Mouse (Mus musculus) limb, embryonic 11.5 days (tissue): Measurements from ENCODE around the gene Gsta4. TPM values are rescaled to one million over a fixed set of nuclear protein-coding genes. Genes with fewer than 3 reads are reported as not detected.

ENCODE experiments used
- ATAC-seq: fragments of 200-750 bp; cut with Nextera tagmentation; 2 replicates; pipeline ENCODE4 v1.8.0; 2017; ENCODE audit warnings: low read depth; ENCODE audit not compliant: insufficient number of reproducible peaks, low FRiP score, low TSS enrichment
- DNase-seq: peaks from one replicate; pipeline ENCODE4 v3.0.0-alpha.2; 2015; ENCODE audit warnings: low spot score
- H3K27ac ChIP-seq: fragments of 300-500 bp; sonication (generic); replicated peaks from 2 replicates; pipeline ENCODE4 v1.5.1; 2014; ENCODE audit warnings: low read depth, mild to moderate bottlenecking, low read length
- H3K27me3 ChIP-seq: fragments of 300-500 bp; sonication (generic); 2 replicates; pipeline ENCODE4 v1.6.1; 2014; ENCODE audit warnings: mild to moderate bottlenecking, low read length, mixed read lengths; ENCODE audit not compliant: control insufficient read depth, insufficient read depth
- H3K36me3 ChIP-seq: fragments of 300-500 bp; sonication (generic); 2 replicates; pipeline ENCODE4 v1.6.1; 2014; ENCODE audit warnings: mild to moderate bottlenecking, low read length, moderate library complexity, mixed read lengths; ENCODE audit not compliant: control insufficient read depth, insufficient read depth
- H3K4me1 ChIP-seq: fragments of 300-500 bp; sonication (generic); 2 replicates; pipeline ENCODE4 v1.6.1; 2014; ENCODE audit warnings: low read length, mixed read lengths; ENCODE audit not compliant: control insufficient read depth, insufficient read depth
- H3K4me2 ChIP-seq: fragments of 300-500 bp; sonication (generic); 2 replicates; pipeline ENCODE4 v1.6.1; 2014; ENCODE audit warnings: low read depth, mild to moderate bottlenecking, moderate library complexity; ENCODE audit not compliant: severe bottlenecking
- H3K4me3 ChIP-seq: fragments of 300-500 bp; sonication (generic); 2 replicates; pipeline ENCODE4 v1.5.1; 2014; ENCODE audit warnings: low read depth, low read length
- H3K9ac ChIP-seq: fragments of 300-500 bp; sonication (generic); 2 replicates; pipeline ENCODE4 v1.6.1; 2014; ENCODE audit warnings: mild to moderate bottlenecking, low read length
- H3K9me3 ChIP-seq: fragments of 300-500 bp; sonication (generic); 2 replicates; pipeline ENCODE4 v1.6.1; 2016; ENCODE audit warnings: low read length; ENCODE audit not compliant: control insufficient read depth
- WGBS: fragments of 180-500 bp; shearing (Covaris S2); extraction: QIAGEN DNeasy Blood & Tissue Kit; methylation state at CpG from one replicate; pipeline ENCODE4 v1.1.7; 2014; 5-methylcytosine and 5-hydroxymethylcytosine counted together
- polyA plus RNA-seq: library from polyadenylated mRNA; unstranded; fragments of >200 nt; fragmentation: Nextera tagmentation; extraction: Ambion mirVana; gene quantifications from 2 replicates; pipeline ENCODE4 v1.2.1, GENCODE M21; 2014

Gsta4 gene
- polyA plus RNA-seq, 1 experiment from 2014 or later = 157 TPM

DNA sequence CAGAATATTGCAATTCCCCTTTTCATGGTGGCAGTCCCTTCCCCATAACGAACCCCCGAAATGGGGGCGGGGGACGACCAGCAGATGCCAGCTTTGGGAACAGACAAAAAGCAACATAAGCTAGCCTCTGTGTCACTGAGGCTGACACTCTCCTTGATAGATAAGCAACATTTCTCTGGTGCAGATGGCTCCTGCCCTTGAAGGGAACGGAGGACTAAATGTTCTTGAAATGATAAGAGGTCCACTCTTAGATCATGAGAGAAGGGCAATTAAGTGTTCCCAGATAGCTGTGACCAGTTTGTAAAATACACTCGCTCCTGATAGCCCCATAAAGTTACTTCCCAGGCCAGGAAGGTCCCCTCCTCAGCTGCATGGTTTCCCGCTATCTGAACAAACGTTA, 6.3 kb downstream of the Gsta4 start:
- WGBS = 67% methylated on average over 8 of the region's 8 CpGs
- Histone ChIP-seq H3K36me3 (no peaks in the 10 kb centered on the region), H3K9me3 (no peaks in the 10 kb centered on the region), H3K27me3 (no peaks in the 10 kb centered on the region), H3K4me3 (no peak overlapping the region), H3K4me1 (peaks cover 9% of the 10 kb centered on the region), H3K4me2 (no peak overlapping the region), H3K9ac (no peak overlapping the region), H3K27ac (no peak overlapping the region)
- DNase-seq = no peak
- ATAC-seq = no peak

DNA sequence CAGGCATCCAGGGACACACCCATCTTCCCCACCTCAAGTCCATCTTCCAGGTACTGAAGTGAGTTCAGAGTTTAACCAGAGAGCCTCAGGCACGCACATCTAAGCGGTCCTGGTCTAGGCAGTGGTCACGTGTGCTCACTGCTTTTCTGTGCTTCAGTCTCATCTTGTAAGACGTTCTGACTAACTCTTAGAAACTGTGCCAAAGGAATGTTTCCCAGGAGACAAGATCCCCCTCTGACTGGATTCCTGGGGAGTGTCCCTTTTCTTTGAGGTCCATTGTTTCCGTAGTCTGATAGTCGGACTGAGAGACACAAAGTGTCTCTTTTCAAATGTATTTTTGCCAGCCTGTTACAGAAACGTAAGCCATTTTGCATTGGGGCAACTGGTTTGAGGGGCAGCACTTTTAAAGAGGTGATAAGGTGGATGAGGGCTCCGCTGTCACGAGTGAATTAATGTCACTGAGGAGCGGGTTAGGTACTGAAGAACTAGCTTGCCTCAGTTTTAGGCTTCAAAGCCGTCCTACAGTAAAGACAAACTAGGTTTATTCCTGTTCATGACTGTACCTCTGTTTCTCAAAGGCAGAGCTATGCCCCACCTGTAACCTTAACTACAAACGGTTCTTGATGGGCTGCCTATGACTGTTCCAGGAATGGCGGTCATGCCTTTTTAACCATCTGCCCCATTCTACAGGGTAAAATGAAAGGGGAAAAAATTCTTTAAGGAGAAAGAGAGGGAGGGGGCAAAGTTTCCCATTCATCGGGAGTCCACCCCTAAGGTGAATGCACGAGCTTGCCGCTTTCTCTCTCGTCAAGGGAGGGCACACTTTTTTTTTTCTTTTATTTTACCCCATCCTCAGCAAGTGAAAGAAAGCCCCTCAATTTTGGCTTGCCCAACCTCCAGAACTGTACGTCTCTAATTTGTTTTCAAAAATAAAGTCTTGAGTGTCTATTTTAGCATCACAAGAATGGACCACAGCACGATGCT, 8.4 kb downstream of the Gsta4 start:
- no peaks in the 10 kb centered on the region for H3K9me3 ChIP-seq
- DNase-seq (no peak), ATAC-seq (no peak)
- no peaks in the 10 kb centered on the region for H3K36me3 ChIP-seq
- H3K27ac ChIP-seq = no peak overlapping the region
- 2% methylated on average over 19 of the region's 19 CpGs for WGBS
- no peak overlapping the region for H3K9ac ChIP-seq
- H3K4me2 ChIP-seq = peak overlapping the region; percentile 56
- no peaks in the 10 kb centered on the region for H3K27me3 ChIP-seq
- peak overlapping the region; percentile 25 for H3K4me3 ChIP-seq
- peaks cover 9% of the 10 kb centered on the region for H3K4me1 ChIP-seq

DNA sequence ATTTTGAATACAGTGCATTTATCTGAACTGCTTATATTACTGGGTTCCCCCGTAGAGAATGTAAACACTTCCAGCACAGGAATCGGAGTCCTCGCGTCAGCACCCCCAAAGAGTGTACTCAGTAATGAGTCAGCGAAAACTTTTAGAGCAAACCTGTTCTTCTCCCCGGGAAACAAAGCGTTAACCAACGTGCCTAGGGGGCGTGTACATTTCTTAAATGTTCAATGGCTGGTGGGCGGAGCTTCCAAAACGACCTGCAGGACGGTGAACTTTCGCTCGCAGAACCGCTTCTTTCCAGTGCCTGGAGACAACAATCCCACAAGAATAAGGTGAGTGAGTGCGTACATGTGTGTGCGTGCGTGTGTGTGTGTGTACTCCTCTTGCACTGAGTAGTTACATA, 9.2 kb downstream of the Gsta4 start:
- peak; percentile 90 for DNase-seq
- WGBS = under 1% methylated on average over 18 of the region's 18 CpGs
- peak overlapping the region; percentile 56 for H3K4me2 ChIP-seq
- H3K4me3 ChIP-seq = peak overlapping the region; percentile 25
- no peaks in the 10 kb centered on the region for H3K9me3 ChIP-seq
- no peak overlapping the region for H3K27ac ChIP-seq
- H3K36me3 ChIP-seq = no peaks in the 10 kb centered on the region
- ATAC-seq = peak; percentile 65
- no peak overlapping the region; the same call in 1 of the 2 replicates for H3K9ac ChIP-seq
- no peaks in the 10 kb centered on the region for H3K27me3 ChIP-seq
- H3K4me1 ChIP-seq = peaks cover 9% of the 10 kb centered on the region

DNA sequence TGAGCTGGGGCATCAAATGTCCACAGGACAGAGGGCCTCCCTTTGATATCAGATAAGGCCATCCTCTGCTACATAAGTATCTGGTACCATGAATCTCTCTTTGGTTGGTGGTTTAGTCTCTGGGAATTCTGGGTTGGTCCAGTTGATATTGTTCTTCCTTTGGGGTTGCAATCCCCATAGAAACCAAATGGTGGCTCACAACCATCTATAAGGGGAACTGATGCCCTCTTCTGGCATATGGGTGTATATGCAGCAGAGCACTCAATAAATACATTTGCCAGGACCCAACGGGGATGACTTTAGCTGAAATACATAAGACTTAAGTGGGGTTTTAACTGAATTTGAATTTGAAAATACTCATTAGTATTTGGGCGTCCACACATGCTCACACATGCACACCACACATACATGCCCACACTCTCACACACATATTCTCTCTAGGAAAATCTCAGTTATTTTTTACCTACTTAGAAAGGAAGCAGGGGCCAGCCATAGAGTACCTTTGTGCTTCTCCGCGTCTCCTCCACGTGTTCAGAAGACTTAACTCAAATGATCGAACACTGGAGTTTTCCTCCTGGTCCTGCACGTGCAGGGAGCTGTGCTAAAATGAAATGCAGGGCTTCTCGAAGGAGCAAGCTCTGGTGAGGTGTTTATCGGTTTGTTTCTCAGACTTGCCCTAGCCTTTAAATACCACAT, 11.5 kb downstream of the Gsta4 start:
- H3K4me3 ChIP-seq = no peak overlapping the region
- peak; percentile 52 for DNase-seq

DNA sequence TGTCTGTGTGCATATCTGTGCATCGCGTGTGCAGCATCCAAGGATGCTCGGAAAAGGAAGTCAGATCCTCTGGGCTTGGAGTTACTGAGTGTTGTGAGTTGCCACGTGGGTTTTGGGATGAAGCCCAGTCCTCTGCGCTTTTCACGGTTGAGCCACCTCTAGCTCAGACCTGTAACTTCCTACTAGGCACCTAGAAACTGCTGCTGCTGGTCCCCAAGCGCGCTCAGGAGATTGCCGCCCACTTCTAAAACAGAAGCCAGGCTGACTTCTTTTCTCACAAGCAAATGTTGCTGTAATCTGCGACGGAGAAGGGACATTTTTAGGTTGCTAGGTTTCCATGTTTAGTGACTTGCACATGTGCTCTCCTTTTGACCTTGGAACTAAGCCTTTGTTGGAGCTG, 12.5 kb downstream of the Gsta4 start:
- Histone ChIP-seq H3K27me3 (no peaks in the 10 kb centered on the region), H3K9me3 (no peaks in the 10 kb centered on the region)

More for the DNA sequence above, 11.5 kb downstream of the Gsta4 start:
- no peaks in the 10 kb centered on the region for H3K36me3 ChIP-seq
- no peak overlapping the region for H3K4me2 ChIP-seq
- H3K4me1 ChIP-seq = peaks cover 9% of the 10 kb centered on the region
- H3K9ac ChIP-seq = no peak overlapping the region
- 51% methylated on average over 9 of the region's 9 CpGs for WGBS
- H3K27ac ChIP-seq = no peak overlapping the region
- ATAC-seq = no peak
- no peaks in the 10 kb centered on the region for H3K27me3 ChIP-seq
- no peaks in the 10 kb centered on the region for H3K9me3 ChIP-seq

DNA sequence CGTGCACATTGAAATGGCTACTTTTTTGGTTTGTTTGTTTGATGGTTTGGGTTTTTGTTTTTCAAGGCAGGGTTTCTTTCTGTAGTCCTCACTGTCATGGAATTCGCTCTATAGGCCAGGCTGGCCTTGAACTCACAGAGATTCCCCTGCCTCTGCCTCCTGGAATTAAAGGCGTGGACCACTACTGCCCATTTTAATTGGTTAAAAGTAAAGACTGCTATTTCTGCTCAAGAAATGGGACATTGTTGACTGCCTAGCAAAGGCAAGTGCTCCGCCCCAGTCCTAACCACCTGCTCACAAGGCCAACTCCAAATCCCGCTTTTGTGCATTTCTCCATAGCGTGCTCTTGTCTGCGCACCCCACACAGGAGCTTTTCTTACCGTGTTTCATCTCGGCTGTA, 15.2 kb downstream of the Gsta4 start:
- H3K4me2 ChIP-seq = no peak overlapping the region
- peaks cover 3% of the 10 kb centered on the region; the same call in 1 of the 2 replicates for H3K4me1 ChIP-seq
- ATAC-seq = no peak
- no peak for DNase-seq
- no peaks in the 10 kb centered on the region for H3K36me3 ChIP-seq
- 94% methylated on average over 9 of the region's 9 CpGs for WGBS
- H3K27ac ChIP-seq = no peak overlapping the region
- H3K9me3 ChIP-seq = no peaks in the 10 kb centered on the region
- no peak overlapping the region for H3K4me3 ChIP-seq
- H3K27me3 ChIP-seq = no peaks in the 10 kb centered on the region
- no peak overlapping the region for H3K9ac ChIP-seq

More for the DNA sequence above, 12.5 kb downstream of the Gsta4 start:
- 89% methylated on average over 11 of the region's 11 CpGs for WGBS
- H3K36me3 ChIP-seq = no peaks in the 10 kb centered on the region
- no peak overlapping the region for H3K4me3 ChIP-seq
- H3K4me1 ChIP-seq = peaks cover 9% of the 10 kb centered on the region
- ATAC-seq (no peak), DNase-seq (no peak)
- no peak overlapping the region for H3K9ac ChIP-seq
- H3K27ac ChIP-seq = no peak overlapping the region
- no peak overlapping the region for H3K4me2 ChIP-seq

DNA sequence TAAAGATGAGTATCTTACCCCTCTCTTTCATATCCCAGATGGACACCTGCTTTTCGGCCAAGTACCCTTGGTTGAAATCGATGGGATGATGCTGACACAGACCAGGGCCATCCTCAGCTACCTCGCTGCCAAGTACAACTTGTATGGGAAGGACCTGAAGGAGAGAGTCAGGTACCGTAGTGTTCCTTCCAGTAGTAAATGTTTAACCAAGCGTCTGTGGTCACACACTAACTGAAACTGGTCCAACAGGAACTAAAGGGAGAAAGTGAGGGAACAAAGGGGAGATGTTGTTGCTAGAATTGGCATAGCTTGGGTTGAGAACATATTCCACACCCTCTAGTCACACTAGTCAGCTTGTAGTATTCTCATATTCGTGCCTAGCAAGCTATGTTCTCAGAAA, 21.6 kb downstream of the Gsta4 start:
- no peaks in the 10 kb centered on the region for H3K27me3 ChIP-seq
- peaks cover 3% of the 10 kb centered on the region; the same call in 1 of the 2 replicates for H3K4me1 ChIP-seq
- H3K9me3 ChIP-seq = no peaks in the 10 kb centered on the region
- H3K27ac ChIP-seq = no peak overlapping the region
- DNase-seq (no peak), ATAC-seq (no peak)
- no peak overlapping the region for H3K4me3 ChIP-seq
- WGBS = 91% methylated on average over 6 of the region's 6 CpGs
- peaks cover 4% of the 10 kb centered on the region; the same call in 1 of the 2 replicates for H3K36me3 ChIP-seq
- H3K4me2 ChIP-seq = no peak overlapping the region
- H3K9ac ChIP-seq = no peak overlapping the region

DNA sequence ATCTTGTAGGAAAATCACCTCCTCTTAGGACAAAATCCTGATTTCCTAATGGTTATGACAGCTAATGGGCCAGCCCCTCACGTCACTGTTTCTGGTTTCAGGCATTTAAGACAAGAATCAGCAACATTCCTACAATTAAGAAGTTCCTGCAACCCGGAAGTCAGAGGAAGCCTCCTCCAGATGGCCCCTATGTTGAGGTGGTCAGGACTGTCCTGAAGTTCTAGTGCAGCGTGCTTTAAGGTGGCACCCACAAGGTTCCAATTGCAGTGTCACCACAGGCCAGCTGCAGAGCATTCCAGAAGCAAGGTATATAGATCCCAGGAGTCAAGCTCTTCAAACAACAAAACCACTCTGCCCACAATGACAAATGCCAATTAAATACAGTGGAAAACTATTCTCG, 26.4 kb downstream of the Gsta4 start:
- WGBS = 55% methylated on average over 4 of the region's 4 CpGs
- Histone ChIP-seq H3K9ac (no peak overlapping the region), H3K4me3 (no peak overlapping the region), H3K4me1 (peaks cover 3% of the 10 kb centered on the region; the same call in 1 of the 2 replicates), H3K36me3 (peaks cover 4% of the 10 kb centered on the region; the same call in 1 of the 2 replicates), H3K9me3 (no peaks in the 10 kb centered on the region), H3K27ac (no peak overlapping the region), H3K4me2 (no peak overlapping the region), H3K27me3 (no peaks in the 10 kb centered on the region)
- DNase-seq = no peak
- no peak for ATAC-seq
